Mouse (Mus musculus) megakaryocyte, embryonic 14.5 days (primary cell): ENCODE results near the gene Nuf2.

ENCODE experiments used
- FLI1 ChIP-seq: IDR thresholded peaks from 2 replicates; pipeline ENCODE4 v1.6.1; 2012; ENCODE audit warnings: low read length, inconsistent platforms, mixed read lengths
- GATA1 ChIP-seq: IDR thresholded peaks from 3 replicates; pipeline ENCODE4 v1.6.1; 2012; ENCODE audit warnings: mixed read lengths, low read length, inconsistent platforms, borderline replicate concordance

DNA sequence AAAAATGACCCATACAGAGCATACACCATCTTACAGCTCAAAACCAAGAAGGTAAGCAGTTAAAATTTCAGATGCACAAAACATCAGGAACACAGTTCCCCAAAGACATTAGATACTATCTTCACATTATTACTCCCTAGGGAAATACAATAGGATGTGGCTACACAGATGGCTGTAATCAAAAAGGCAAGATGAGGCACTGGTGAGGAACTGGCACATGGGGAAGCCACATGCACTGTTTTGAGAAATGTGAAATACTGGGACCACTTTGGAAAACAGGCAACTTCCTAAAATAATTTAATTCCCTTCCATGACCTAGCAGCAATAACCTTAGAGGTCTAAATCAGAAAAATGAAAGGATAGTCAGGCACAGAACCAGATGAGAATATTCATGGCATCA, 42.9 kb upstream of the Nuf2 start:
- no peak for TF ChIP-seq GATA1
- no peak for TF ChIP-seq FLI1
